Mouse (Mus musculus) forebrain, postnatal 0 days (tissue): ENCODE results near the gene Il1rl2. TPM values are rescaled to one million over a fixed set of nuclear protein-coding genes. Genes with fewer than 3 reads are reported as not detected.

Experiments
- ATAC-seq: fragments of 200-750 bp; cut with Nextera tagmentation; 2 replicates; pipeline ENCODE4 v1.8.0; 2017; ENCODE audit warnings: mild to moderate bottlenecking, moderate library complexity
- DNase-seq: peaks from one replicate; pipeline ENCODE4 v3.0.0-alpha.2; 2015
- H3K27ac ChIP-seq: fragments of 300-500 bp; sonication (generic); 2 replicates; pipeline ENCODE4 v1.5.1; 2014; ENCODE audit warnings: low read depth, mild to moderate bottlenecking, antibody characterized with exemption, low read length, moderate library complexity, mixed read lengths
- H3K27me3 ChIP-seq: fragments of 300-500 bp; sonication (generic); 2 replicates; pipeline ENCODE4 v1.6.1; 2014; ENCODE audit warnings: mild to moderate bottlenecking, low read length, mixed read lengths; ENCODE audit not compliant: insufficient read depth
- H3K36me3 ChIP-seq: fragments of 300-500 bp; sonication (generic); 2 replicates; pipeline ENCODE4 v1.6.1; 2014; ENCODE audit warnings: mild to moderate bottlenecking, moderate library complexity; ENCODE audit not compliant: insufficient read depth
- H3K4me1 ChIP-seq: fragments of 300-500 bp; sonication (generic); 2 replicates; pipeline ENCODE4 v1.6.1; 2014; ENCODE audit warnings: antibody characterized with exemption; ENCODE audit not compliant: insufficient read depth
- H3K4me2 ChIP-seq: fragments of 300-500 bp; sonication (generic); 2 replicates; pipeline ENCODE4 v1.6.1; 2014; ENCODE audit warnings: low read depth, mild to moderate bottlenecking, moderate library complexity
- H3K4me3 ChIP-seq: fragments of 300-500 bp; sonication (generic); 2 replicates; pipeline ENCODE4 v1.5.1; 2014; ENCODE audit warnings: low read depth, low read length, mixed read lengths
- H3K9ac ChIP-seq: fragments of 300-500 bp; sonication (generic); 2 replicates; pipeline ENCODE4 v1.6.1; 2014; ENCODE audit warnings: mild to moderate bottlenecking
- H3K9me3 ChIP-seq: fragments of 300-500 bp; sonication (generic); 2 replicates; pipeline ENCODE4 v1.6.1; 2016; ENCODE audit warnings: low read length
- CTCF ChIP-seq: sonication (generic); IDR thresholded peaks from 2 replicates; pipeline ENCODE4 v1.5.1; 2016; ENCODE audit warnings: antibody characterized with exemption, control low read depth, low read depth
- WGBS: fragments of 180-500 bp; shearing (Covaris S2); extraction: QIAGEN DNeasy Blood & Tissue Kit; methylation state at CpG from one replicate; pipeline ENCODE4 v1.1.7; 2014; 5-methylcytosine and 5-hydroxymethylcytosine counted together
- polyA plus RNA-seq: library from polyadenylated mRNA; unstranded; fragments of >200 nt; fragmentation: Nextera tagmentation; extraction: Ambion mirVana; gene quantifications from 2 replicates; pipeline ENCODE4 v1.2.1, GENCODE M21; 2015
- total RNA-seq: library from RNA; depleted of rRNA; stranded (reverse); fragments of >200 nt; gene quantifications from 2 replicates; pipeline ENCODE4 v1.2.3, GENCODE M21; 2014

Il1rl2 gene
- total and polyA plus RNA-seq, 2 experiments from 2014 or later: 0.76 to 1.8 TPM

GRCm38 (mm10) chr1:40393214-40393613, 68.8 kb downstream of the Il1rl2 start:
- Histone ChIP-seq H3K4me2 (no peak overlapping the region), H3K9ac (no peak overlapping the region), H3K27me3 (no peaks in the 10 kb centered on the region), H3K36me3 (no peaks in the 10 kb centered on the region), H3K27ac (no peak overlapping the region), H3K4me1 (no peaks in the 10 kb centered on the region), H3K9me3 (no peaks in the 10 kb centered on the region), H3K4me3 (no peak overlapping the region)
- 90% methylated on average over 7 of the region's 7 CpGs for WGBS
- DNase-seq (no peak), ATAC-seq (no peak)
- no peak for TF ChIP-seq CTCF

- 94% methylated on average over 6 of the region's 6 CpGs for WGBS
- no peak overlapping the region for H3K9ac ChIP-seq
- H3K27ac ChIP-seq: no peak overlapping the region
- no peaks in the 10 kb centered on the region for H3K4me1 ChIP-seq
- no peaks in the 10 kb centered on the region for H3K9me3 ChIP-seq
- no peak for ATAC-seq
- no peak overlapping the region for H3K4me3 ChIP-seq
- no peaks in the 10 kb centered on the region for H3K36me3 ChIP-seq
- no peaks in the 10 kb centered on the region for H3K27me3 ChIP-seq
- H3K4me2 ChIP-seq: no peak overlapping the region
- TF ChIP-seq CTCF: no peak
- DNase-seq: no peak
Observed at GRCm38 (mm10) chr1:40399639-40400038, 75.2 kb downstream of the Il1rl2 start.

DNA sequence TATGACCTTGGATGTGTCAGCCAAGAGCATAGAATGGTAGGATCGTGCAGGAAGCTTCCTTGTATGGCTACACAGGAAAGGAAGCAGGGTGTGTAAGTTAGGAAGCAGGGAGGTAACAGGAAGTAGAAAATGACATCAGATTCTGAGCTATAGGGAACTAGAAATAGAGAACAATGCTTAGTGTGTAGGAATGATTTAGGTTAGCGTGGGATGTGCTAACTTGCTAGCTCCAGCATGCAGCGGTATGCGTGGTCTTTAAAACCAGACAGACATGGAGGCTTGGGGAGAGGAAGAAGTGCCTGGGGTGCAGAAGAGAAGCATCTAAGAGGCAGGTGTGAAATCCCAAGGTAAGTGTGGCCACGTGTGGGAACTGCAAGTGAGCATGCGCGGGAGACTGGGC, 80.3 kb downstream of the Il1rl2 start:
- Histone ChIP-seq H3K4me3 (no peak overlapping the region), H3K9me3 (no peaks in the 10 kb centered on the region), H3K4me1 (no peaks in the 10 kb centered on the region), H3K36me3 (no peaks in the 10 kb centered on the region), H3K27me3 (no peaks in the 10 kb centered on the region), H3K4me2 (no peak overlapping the region), H3K27ac (no peak overlapping the region), H3K9ac (no peak overlapping the region)
- 86% methylated on average over 7 of the region's 7 CpGs for WGBS
- ATAC-seq (no peak), DNase-seq (no peak)
- TF ChIP-seq CTCF: no peak

- Histone ChIP-seq H3K36me3 (no peaks in the 10 kb centered on the region), H3K27ac (no peak overlapping the region), H3K27me3 (no peaks in the 10 kb centered on the region), H3K4me3 (no peak overlapping the region), H3K9ac (no peak overlapping the region), H3K4me2 (no peak overlapping the region), H3K9me3 (no peaks in the 10 kb centered on the region), H3K4me1 (no peaks in the 10 kb centered on the region)
- DNase-seq (no peak), ATAC-seq (no peak)
- TF ChIP-seq CTCF: no peak
- 61% methylated on average over 1 of the region's 1 CpGs for WGBS
Observed at GRCm38 (mm10) chr1:40409882-40410281, 85.5 kb downstream of the Il1rl2 start.

GRCm38 (mm10) chr1:40413039-40413438, 88.6 kb downstream of the Il1rl2 start:
- no peak overlapping the region for H3K4me2 ChIP-seq
- no peak for TF ChIP-seq CTCF
- no peaks in the 10 kb centered on the region for H3K4me1 ChIP-seq
- no peak overlapping the region for H3K4me3 ChIP-seq
- H3K9me3 ChIP-seq: no peaks in the 10 kb centered on the region
- H3K27ac ChIP-seq: no peak overlapping the region
- 87% methylated on average over 1 of the region's 1 CpGs for WGBS
- no peak for DNase-seq
- ATAC-seq: no peak
- no peak overlapping the region for H3K9ac ChIP-seq
- no peaks in the 10 kb centered on the region for H3K36me3 ChIP-seq
- no peaks in the 10 kb centered on the region for H3K27me3 ChIP-seq

GRCm38 (mm10) chr1:40414276-40414675, 89.9 kb downstream of the Il1rl2 start:
- H3K27me3 ChIP-seq: no peaks in the 10 kb centered on the region
- 88% methylated on average over 7 of the region's 7 CpGs for WGBS
- TF ChIP-seq CTCF: no peak
- no peak overlapping the region for H3K4me2 ChIP-seq
- no peaks in the 10 kb centered on the region for H3K9me3 ChIP-seq
- DNase-seq (no peak), ATAC-seq (no peak)
- no peaks in the 10 kb centered on the region for H3K4me1 ChIP-seq
- no peak overlapping the region for H3K4me3 ChIP-seq
- no peaks in the 10 kb centered on the region for H3K36me3 ChIP-seq
- H3K27ac ChIP-seq: no peak overlapping the region
- H3K9ac ChIP-seq: no peak overlapping the region

DNA sequence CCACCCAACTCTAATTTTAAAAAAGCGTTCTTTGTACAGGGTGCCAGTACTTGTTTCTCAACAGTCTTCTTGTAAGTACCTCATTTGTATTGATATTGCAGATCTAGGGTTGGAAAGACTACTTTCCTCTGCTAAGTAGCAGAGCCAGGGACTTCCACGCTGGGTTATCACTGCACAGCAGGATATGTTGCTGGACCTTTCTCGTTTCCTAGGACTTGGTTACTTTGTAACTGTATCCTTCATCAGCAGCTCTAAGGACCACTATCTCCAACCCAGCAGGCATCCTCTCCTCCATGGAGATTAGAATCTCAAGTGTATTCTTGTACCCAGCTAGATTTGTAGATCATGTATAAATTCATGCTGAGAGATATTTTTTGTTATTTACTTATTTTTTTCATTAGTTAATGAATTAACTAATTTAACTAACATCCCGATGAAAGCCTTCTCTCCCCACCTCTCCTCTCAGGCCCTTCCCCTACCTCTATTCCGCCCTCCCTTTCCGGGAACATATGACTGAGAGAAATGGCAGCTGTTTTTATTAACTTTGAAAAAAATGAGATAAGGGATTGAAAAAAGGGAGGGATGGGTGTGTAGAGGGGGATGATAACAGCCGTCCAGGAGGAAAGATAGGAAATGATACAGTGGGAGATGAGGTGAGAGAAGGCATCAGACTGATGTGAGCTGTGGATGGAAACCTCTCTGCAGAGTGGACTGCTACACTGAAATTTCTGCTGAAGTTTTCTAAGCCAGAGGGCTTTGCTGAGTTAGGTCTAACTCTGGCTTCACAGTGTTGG, 90.7 kb downstream of the Il1rl2 start:
- Histone ChIP-seq H3K9ac (no peak overlapping the region), H3K36me3 (no peaks in the 10 kb centered on the region), H3K4me1 (no peaks in the 10 kb centered on the region), H3K9me3 (no peaks in the 10 kb centered on the region), H3K4me3 (no peak overlapping the region), H3K27me3 (no peaks in the 10 kb centered on the region), H3K4me2 (no peak overlapping the region), H3K27ac (no peak overlapping the region)
- WGBS: 73% methylated on average over 7 of the region's 7 CpGs
- no peak for ATAC-seq
- no peak for TF ChIP-seq CTCF
- DNase-seq: no peak
